Mouse (Mus musculus) gastrocnemius, postnatal 25 days (tissue): ENCODE data around the gene Ttc30a1. TPM values are rescaled to one million over a fixed set of nuclear protein-coding genes. Genes with fewer than 3 reads are reported as not detected.

Experiments
- DNase-seq: peaks from one replicate; pipeline ENCODE4 v3.0.0; 2022
- long read RNA-seq, 2 experiments: library from polyadenylated mRNA; stranded (forward); transcript quantifications; one replicate each; pipeline ENCODE4 v2.0.0; 2021
- total RNA-seq, 2 experiments: library from RNA; stranded (reverse); gene quantifications; 1 replicate in 1 of 2; 2 replicates in 1 of 2; pipeline ENCODE4 v1.2.3; 2021

Gene Ttc30a1
- 1 to 10 TPM in 1 of 2 experiments, under 1 TPM in 1; 0.96 to 1.0 TPM for total RNA-seq
- long read RNA-seq, experiment 1, partial matches to known transcripts = 0 of 2 reads
- long read RNA-seq, experiment 1, other reads (novel, unspliced or antisense) = 0 of 2 reads
- long read RNA-seq, experiment 2, partial matches to known transcripts = 0 of 4 reads
- long read RNA-seq, experiment 2, other reads (novel, unspliced or antisense) = 0 of 4 reads

DNA sequence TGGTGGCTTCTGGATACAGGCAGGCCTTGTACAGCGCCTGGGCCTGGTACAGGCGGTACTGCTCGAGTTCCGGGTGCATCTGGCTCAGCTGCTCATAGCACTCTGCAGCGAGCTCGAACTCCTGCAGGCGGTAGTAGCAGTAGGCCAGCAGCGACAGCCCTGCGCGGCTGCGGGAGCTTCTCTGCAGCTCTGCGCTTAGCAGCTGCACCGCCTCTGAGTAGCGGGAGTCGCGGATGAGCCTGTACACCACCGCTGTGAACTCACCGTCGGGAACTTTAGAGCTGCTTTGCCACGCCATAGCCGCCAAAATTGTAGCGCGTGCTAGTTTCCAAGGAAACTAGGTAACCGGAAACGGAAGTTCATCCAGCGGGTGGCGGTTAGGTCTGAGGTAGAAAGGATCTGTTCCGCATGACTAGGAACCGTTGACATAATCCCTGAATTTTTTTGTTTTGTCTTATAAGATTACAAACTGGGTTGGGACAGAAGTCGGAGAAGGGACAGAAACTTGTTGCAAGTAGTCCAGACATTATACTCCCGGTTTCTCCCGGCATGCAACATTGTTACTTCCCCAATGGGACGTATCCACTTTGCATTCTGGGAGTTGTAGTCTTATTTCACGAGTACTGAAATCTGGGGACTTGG lies at the start of gene Ttc30a1:
Gene Ttc30a1 (minus strand): TSS at position 528 of the 642 bp plus-strand sequence.
- DNase-seq = peak; percentile 57

DNA sequence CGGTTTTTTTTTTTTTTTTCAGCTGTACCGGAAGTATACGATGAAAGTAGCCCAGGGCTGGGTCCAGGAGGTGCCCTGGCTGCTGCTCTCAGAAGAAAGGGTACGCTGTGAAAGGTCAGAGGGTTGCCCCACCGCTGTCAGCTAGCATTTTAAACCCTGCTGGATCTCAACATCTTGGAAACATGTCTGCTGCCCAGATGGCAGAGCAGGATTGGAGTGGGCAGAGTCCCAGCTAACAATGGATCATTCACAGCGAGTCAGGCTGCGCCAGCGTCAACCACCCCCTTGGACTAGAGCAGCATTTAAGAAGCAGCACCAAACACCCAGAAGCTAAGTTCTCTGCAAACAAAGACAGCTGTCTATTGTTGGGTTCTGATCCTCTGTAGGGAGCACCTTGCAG lies 48.3 kb upstream of the Ttc30a1 start:
- DNase-seq = no peak

DNA sequence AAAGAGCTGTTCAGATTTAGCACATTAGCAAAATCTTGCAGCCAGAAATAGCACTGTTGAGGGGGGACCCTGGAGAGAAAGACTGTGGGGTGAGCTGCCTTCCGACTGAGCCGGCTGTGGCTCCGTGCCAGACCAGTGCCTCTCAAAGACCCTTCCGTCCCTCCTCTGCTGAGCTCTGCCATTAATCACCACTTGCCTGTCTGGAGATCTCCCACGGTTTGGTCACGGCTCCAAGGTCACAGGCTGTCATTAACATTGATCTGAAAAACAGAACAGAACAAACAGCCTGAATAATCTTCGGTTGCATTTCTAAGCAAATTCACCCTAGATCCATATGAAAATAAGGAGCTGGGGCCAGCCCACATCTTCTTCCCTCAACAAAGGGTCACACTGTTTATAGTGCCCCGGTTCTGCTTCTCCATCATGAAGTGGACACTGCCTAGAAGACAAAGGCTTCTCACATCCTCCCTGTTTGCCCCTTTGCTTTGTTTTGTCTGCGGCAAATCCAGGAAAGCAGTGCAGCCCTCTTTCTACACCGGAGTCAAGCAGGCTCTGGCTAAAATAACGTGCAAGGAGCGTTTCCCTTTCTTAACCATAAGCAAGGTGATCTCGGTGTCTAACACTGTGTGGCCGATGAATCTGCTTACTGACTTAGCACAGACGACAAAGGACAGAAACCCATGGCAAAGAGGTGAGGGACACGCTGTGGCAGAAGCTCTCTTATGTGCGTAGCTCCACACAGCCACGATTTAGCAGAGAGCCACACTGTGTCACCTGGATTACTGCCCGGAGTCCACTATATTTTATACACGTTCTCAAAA lies 47.5 kb upstream of the Ttc30a1 start:
- no peak for DNase-seq

DNA sequence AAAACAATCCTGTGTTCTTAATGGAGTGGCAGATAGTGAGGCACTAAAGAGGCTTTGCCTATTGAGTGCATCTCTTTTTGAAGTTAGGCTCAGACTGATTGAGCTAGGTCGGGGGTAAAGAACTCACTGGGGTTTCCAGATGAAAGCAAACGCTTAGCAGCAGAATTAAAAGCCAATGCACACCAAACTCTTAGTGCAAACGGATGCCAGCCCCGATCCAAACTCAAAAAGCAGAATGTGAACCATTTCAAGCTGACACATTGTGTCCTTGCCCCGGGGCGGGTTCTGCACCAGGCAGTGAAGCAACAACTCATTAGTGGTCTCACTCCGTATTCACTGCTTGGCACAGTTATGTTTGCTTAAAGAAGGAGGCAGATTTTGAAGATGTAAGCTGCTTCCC lies 35.1 kb upstream of the Ttc30a1 start:
- DNase-seq = no peak

DNA sequence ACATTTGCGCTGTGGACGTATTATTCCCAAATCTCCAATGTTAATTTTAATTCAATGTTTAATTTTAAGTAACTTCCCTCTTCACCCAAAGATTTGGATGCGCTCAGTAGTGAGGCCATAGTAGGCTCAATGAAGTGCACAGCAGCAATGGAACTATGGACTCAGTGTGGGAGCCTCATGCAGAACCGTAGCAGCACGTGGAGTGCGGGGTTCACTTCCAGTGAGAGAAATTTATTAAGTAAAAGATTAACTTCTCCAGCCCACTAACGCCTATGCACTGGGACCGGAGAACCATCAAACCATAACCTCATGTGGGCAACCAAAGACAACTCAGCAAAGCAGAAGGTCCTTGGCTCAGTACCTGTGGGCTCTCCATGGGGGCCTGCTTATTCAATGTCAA lies 34.4 kb upstream of the Ttc30a1 start:
- no peak for DNase-seq

DNA sequence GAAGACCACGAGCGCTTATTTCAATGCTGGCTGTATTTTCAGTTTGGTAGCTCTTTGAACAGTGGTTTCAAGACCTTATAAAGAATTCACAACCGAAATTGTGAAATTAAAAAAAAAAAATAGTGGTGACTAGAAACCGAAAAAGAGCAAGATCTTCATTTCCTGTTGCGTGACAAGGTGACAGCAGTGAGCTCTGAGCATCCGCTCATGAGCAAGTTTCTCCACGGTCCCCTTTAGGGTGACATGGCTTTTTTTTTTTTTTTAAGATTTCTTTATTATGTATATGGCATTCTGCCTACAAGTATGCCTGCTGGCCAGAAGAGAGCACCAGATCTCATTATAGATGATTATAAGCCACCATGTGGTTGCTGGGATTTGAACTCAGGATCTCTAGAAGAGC lies 33.7 kb upstream of the Ttc30a1 start:
- no peak for DNase-seq

DNA sequence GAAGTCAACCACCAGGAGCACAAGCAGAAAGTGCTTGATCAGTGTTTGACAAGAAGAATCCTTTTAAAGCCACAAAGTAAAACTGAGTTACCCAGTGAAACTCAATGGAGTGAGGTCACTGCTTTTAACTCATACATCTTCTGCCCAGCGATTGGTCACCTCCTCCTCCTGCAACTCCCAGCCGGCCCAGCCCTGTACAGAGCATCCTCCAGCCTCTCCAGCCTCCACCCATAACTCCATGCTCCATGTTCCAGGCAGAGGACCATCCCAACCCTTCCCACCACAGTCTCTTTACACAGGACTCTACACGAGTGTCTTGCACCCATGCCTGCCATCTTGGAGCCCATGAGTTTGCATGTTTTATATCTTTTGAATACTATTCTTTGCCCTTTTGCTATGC lies 32.9 kb upstream of the Ttc30a1 start:
- DNase-seq = no peak

DNA sequence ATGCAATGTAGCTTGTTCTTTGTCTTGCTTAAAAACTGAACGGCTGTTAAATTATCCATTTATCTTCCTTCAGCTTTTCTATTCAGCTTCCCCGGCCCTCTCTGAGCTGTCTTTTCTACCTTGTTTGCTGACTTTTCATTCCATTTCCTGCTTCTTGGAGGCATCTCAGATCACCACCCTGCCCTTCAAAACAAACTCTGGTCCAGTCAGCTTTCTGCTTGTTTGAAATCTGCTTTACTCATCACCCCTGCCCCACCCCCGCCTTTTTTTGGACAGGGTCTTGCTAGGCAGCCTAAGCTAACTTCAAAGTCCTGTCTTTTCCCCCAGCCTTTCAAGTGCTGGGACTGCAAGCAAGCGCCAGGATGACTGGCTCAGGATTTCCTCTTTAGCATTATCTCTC lies 24.4 kb upstream of the Ttc30a1 start:
- DNase-seq = no peak

DNA sequence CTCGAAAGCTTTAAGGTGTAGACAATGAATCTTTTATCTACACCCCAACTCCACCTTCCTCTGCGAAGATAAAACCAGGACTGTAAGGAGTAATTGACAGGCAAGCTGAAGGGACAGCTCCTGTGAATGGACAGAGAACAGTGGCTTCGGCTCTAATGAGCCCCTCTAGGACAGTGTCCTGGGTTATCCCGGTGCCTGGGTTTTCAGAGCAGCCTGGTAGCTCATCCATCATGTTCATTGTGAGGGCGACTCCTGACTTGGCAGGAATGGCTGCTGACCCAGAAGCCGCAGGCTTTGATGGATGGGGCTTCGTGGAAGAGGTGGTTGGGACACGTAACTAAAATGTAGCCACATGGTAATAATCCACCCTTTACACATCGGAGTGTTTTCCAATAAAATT lies 21.1 kb upstream of the Ttc30a1 start:
- no peak for DNase-seq

DNA sequence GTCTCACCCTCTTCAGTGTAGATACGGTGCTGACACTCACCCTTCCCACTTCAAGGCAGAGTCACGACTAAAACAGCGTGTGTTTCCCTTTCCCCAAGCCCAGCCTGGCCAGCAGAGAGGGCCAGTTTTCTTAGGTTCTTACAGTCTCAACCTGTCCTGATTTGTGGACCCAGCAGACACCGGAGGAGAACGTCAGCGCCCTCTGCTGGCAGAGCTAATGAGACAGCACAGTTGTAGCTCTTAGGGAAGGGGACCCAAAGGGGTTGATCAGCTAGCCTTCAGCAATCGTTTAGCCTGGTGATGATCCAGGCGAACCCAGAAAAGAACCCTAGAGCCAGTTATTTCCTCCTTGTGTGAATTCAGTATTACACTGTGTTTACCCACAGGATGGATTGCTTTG lies 19.6 kb upstream of the Ttc30a1 start:
- peak; percentile 22 for DNase-seq

DNA sequence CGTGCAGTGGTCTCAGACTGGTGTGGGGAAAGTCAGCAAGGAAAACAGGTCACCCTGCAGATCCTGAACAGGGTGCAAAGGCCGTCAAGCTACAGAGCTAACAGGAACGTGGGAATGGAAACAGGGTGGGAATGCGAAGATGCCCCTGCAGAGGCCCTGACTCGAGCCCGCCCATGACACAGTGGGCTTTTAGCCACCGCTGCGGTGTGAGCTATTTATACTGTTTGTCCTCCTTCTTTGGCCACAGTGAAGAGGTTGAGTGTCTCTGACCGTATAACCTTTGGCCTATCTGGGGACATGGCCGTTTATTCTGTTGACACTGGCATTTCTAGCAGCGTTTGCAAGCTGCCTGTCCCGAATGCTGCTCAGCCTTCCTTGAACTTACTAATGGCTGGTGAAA lies 17.9 kb upstream of the Ttc30a1 start:
- DNase-seq = no peak

DNA sequence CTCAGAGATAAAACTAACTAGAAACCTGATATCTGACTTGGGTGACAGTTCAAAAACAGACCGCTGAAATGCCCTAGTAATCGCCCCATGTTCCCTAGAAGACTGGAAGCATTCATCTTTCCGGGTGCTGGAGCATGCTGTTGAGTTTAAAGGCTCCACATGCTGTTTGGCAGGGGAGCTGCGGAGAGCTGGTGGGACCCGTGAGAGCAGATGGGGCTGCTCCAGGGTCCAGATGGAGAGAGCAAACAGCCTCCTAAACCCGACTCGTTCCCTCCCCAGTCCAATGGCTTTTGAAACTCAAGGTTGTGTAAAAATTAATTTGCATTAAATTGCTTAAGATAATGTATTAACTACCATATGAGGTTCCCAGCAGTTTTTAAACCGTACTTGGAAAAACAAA lies 16.9 kb upstream of the Ttc30a1 start:
- DNase-seq = no peak

DNA sequence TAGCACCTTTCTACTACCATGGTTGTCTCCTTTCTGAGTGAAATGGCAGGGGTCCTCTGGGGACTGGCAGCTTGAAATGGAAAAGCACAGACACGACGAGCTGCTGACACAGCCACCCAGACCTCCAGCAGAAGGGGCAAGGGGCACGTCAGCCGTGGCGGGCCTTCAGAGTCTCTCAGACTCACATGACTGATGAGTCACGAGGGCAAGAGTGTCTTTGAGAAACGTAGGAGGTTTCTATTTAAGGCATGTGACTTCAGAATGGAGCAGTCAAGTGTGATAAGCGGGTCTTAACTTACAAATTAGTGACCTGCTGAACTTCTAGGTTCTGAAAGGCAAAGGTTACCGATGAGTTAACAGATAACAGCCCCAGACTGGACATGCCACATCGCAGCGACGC lies 16.0 kb upstream of the Ttc30a1 start:
- no peak for DNase-seq

DNA sequence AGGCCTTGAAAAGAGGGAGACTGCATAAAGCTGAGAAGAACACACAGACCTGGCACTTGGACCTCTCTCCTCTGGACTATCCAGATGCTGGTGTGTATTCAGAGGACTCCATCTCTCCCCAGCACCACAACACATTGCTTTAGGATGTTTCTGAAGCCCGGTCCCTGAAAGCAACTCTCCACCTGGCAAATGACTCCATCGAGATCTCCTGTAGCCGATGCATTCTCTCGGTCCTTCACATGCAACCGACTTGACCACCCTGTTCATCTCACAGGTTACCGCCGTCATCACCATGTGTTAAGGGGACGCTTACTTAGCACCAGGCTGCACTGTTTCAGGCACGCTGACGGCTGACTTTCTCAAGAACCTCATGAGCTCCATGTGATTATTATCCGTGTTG lies 13.1 kb upstream of the Ttc30a1 start:
- DNase-seq = no peak

DNA sequence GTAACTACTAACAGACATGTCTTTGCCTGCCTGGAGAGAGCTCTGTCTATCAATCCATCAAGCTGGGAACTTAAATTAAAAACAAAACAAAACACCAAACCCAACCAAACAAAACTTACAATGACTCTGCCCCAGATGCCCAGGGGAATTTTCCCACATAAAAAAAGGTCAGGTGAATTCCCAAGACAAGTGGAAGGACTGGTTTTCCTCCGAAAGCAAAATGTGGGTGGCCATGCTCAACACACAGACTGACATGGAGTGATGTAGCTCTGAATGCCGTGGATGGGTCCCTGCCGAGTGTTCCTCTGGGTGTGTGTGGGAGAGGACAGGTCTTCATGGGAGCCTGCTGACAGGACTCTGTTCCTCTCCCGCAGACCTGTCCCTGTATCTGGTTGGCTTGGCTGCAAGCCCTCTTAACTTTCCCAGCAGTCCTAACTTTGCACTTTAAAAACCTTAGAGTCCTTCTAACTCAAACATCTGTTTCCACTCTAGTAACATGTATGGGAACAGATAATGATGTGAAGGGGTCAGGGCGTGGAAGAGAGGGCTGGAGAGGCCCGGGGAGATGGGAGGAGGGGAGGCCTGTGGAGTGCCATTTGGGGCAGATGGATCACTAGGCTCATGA lies 9.9 kb upstream of the Ttc30a1 start:
- no peak for DNase-seq

DNA sequence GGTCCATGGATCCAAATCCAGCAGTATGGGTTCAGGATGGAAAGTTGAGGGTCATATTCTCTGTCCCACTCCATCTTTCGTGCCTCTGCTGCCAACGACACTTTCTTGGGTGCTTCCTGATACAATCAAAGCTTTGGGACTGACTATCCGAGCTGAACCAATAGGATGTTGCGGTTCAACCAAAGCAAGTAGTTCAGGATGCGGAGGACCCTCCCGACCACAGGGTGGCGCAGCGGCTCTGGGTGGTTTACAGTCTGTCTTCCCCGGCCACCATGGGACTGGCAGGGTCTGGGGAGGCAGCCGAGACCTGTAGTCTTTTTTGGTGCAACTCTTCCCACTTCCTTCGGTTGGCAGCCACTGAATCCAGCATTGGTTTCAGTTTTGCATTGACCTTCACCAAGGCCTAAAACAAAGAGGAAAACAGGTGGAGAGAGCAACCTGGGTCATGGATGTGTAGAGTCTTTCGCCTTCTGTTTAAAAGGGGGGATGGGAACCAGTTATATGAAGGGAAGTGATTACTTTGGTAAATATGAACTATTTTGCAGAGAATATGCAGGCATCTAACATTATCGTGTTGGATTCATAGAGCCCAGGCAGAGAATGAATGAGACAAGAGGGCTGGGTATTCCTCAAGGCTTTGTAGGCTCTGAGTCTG lies 9.2 kb upstream of the Ttc30a1 start:
- DNase-seq = peak; percentile 42

DNA sequence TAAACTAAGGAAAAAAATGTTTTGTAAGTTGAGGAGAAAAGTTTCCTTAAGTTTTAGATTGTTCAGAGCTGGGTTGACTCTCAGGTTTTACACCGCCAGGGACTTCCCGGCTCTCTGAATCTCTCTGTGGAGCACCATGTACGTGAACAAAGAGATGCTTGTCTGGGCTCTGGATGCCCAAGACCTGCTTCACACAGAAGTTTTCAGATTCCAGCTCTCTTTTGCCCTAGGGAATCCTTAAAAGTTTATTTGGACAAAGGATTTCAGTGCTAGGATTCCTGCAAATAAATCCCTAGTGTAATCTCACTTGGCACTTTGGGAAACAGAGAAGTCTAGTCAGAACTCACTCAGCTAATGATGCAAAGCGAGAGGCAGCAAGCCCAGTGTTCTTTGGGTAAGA lies 7.9 kb upstream of the Ttc30a1 start:
- DNase-seq = no peak

DNA sequence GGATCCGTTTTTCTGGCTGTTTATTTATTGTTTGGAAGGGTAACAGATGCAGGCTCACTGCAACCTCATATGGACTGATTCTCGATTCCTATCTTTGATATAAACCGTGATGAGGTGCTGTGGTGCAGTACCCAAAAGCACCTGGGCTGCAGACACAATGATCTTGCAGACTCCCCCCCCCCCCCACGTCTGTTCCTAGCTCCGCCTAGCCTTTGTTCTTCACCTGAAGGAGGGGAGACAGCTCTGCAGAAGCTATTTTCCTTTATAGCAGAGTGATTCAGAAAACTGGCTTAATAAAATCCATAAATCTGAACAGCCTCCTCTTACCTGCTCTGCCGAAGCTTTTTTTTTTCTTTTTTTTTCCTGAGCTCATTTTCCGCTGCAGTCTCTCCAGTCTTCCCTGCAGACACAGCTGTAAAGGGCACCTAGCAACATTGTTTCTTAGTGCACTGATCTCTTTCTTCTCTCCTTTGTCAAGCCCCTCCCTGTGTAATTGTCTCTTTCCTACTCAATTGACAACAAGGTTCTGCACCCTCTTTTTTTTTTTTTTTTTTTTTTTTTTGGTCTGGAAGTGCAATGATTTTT lies 7.1 kb upstream of the Ttc30a1 start:
- DNase-seq = no peak

DNA sequence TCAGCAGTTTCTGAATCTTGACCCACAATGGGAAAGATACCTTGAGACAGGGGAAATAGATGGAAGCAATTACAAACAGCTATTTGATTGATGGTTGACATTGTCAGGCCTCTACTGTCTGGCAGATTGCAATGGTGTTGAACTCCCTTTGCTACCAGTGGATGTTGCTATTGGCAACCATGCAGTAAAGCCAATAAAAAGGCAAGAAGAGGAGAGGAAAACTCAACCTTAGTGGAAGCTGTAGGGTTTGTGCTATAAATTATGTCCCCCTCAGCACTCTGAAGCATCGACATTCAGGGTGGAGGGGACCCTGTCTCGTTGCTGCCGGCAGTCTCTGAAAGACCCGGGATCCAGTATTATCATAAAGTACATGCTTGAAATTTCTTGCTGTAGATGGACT lies 6.6 kb upstream of the Ttc30a1 start:
- no peak for DNase-seq

DNA sequence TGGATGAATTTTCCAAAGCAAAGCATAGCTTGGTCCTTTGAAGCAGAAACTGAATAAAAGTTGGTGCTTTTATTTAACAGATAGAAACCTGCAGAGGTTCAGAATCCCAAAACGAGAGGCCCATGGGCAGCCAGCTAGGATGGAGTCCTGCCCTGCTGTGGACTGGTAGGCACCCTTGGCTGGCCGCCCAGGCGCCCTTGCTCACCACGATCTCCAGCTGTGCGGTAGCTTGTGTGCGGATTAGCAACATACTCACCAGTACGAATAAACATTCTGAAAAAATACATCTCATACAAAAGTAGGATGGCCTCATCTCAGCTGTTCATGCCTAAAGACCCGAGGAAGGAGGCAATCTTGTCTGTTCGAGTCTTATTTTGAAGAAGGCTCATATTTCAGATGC lies 6.0 kb upstream of the Ttc30a1 start:
- no peak for DNase-seq

DNA sequence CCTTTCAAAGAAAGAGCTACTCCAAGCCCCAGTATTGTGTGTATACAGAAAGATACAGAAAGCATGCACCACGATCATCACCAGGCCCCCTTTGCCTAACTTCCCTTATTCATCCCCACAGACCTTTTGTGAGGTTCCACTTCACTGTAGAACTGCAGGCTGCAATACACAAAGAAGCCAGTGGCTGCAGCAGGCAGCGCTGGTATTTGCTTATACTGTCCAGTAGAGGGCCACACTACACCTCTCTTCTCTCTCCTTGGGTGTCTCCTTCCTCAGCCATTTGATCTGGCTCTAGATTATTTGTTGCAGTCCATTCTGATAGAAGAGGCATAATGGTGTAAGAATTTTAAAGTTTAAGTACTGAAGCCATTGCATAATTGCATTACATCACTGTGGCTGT lies 3.4 kb upstream of the Ttc30a1 start:
- peak; percentile 33 for DNase-seq

DNA sequence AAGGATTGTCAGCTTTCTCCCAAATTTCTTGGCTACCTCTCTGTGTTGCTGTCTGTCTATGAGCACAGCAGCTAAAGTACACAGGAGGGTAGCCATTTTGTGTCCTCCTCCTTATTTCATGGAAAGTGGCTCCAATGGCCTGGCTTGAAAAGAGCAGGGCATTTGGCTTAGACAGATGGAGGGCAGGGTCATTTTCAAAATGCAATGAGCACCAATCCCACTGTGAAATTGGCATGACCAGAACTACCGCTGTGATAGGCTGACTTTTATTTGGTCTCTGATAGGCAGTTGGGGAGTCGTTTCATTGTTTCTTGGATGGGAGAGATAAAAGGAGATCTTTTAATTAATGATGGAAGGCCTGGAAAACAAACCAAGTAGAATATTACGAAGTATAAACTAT lies 2.1 kb upstream of the Ttc30a1 start:
- no peak for DNase-seq
